Mouse (Mus musculus) liver, embryonic 14.5 days (tissue): Measurements from ENCODE around the gene Srsf2. TPM values are rescaled to one million over a fixed set of nuclear protein-coding genes. Genes with fewer than 3 reads are reported as not detected.

Experiments
- ATAC-seq: fragments of 200-750 bp; cut with Nextera tagmentation; 2 replicates; pipeline ENCODE4 v1.8.0; 2017; ENCODE audit warnings: moderate number of reproducible peaks, mild to moderate bottlenecking, moderate library complexity; ENCODE audit not compliant: insufficient read depth
- DNase-seq, 3 experiments: peaks; one replicate each; pipeline ENCODE4 v3.0.0-alpha.2; 2012 to 2013; ENCODE audit warnings: low read depth in 3 of 3, low spot score in 3 of 3
- H3K27ac ChIP-seq: fragments of 300-500 bp; sonication (generic); 2 replicates; pipeline ENCODE4 v1.5.1; 2014; ENCODE audit warnings: moderate library complexity, mild to moderate bottlenecking, control low read depth, inconsistent platforms
- H3K27me3 ChIP-seq: fragments of 300-500 bp; sonication (generic); 2 replicates; pipeline ENCODE4 v1.6.1; 2014; ENCODE audit warnings: mild to moderate bottlenecking, low read length, moderate library complexity; ENCODE audit not compliant: control insufficient read depth, insufficient read depth
- H3K36me3 ChIP-seq: fragments of 300-500 bp; sonication (generic); replicated peaks from 2 replicates; pipeline ENCODE4 v1.6.1; 2014; ENCODE audit warnings: low read depth; ENCODE audit not compliant: control insufficient read depth, insufficient read depth
- H3K4me1 ChIP-seq, 2 experiments: fragments of 200-500 bp in 1 of 2; fragments of 300-500 bp in 1 of 2; sonication (generic) in 1 of 2; replicated peaks; 2 replicates each; pipeline ENCODE4 v1.6.1; 2012 to 2014; ENCODE audit warnings: antibody characterized with exemption in 1 of 2, inconsistent platforms in 1 of 2, low read length in 1 of 2; ENCODE audit not compliant: control insufficient read depth in 2 of 2, insufficient read depth in 2 of 2
- H3K4me2 ChIP-seq: fragments of 300-500 bp; sonication (generic); 2 replicates; pipeline ENCODE4 v1.6.1; 2014; ENCODE audit warnings: low read depth, mild to moderate bottlenecking, control low read depth, moderate library complexity
- H3K4me3 ChIP-seq, 2 experiments: fragments of 200-500 bp in 1 of 2; fragments of 300-500 bp in 1 of 2; sonication (generic) in 1 of 2; 2 replicates each; pipeline ENCODE4 v1.5.1; 2012 to 2014; ENCODE audit warnings: low read depth in 2 of 2, low read length in 2 of 2, mild to moderate bottlenecking in 2 of 2, control low read depth in 1 of 2, inconsistent platforms in 1 of 2, moderate library complexity in 1 of 2; ENCODE audit not compliant: insufficient read depth in 1 of 2
- H3K9ac ChIP-seq: fragments of 300-500 bp; sonication (generic); replicated peaks from 2 replicates; pipeline ENCODE4 v1.6.1; 2014; ENCODE audit warnings: mild to moderate bottlenecking, control low read depth, moderate library complexity
- H3K9me3 ChIP-seq: fragments of 300-500 bp; sonication (generic); 2 replicates; pipeline ENCODE4 v1.6.1; 2016; ENCODE audit warnings: low read length, mixed read lengths; ENCODE audit not compliant: control insufficient read depth
- CTCF ChIP-seq: IDR thresholded peaks from 2 replicates; pipeline ENCODE4 v1.5.1; 2016; ENCODE audit warnings: antibody characterized with exemption, low read depth, control low read depth
- EP300 ChIP-seq: IDR thresholded peaks from 2 replicates; pipeline ENCODE4 v1.6.1; 2016; ENCODE audit warnings: antibody characterized with exemption, low read depth
- WGBS: fragments of 180-500 bp; shearing (Covaris S2); extraction: QIAGEN DNeasy Blood & Tissue Kit; methylation state at CpG from one replicate; pipeline ENCODE4 v1.1.7; 2014; ENCODE audit not compliant: insufficient replicate concordance; 5-methylcytosine and 5-hydroxymethylcytosine counted together
- polyA plus RNA-seq, 2 experiments: library from polyadenylated mRNA; depleted of rRNA in 1 of 2; stranded (reverse) in 1 of 2; unstranded in 1 of 2; fragments of >200 nt; fragmentation: Nextera tagmentation in 1 of 2; extraction: Ambion mirVana in 1 of 2; gene quantifications; 2 replicates each; pipeline versions ENCODE4 v1.2.1 to v1.2.3; 2012 to 2014

Gene Srsf2
- polyA plus RNA-seq, 2 experiments: 334 to 426 TPM

GRCm38 (mm10) chr11:116814884-116815415 lies 37.9 kb downstream of the Srsf2 start:
- no peak for TF ChIP-seq CTCF
- no peak for TF ChIP-seq EP300
- Histone ChIP-seq H3K9me3 (no peaks in the 10 kb centered on the region), H3K27me3 (no peaks in the 10 kb centered on the region), H3K4me1 (no peaks in the 10 kb centered on the region), H3K9ac (no peak overlapping the region), H3K27ac (no peak overlapping the region), H3K36me3 (no peaks in the 10 kb centered on the region), H3K4me3 (no peak overlapping the region), H3K4me2 (no peak overlapping the region)
- WGBS: 46% methylated on average over 7 of the region's 7 CpGs
- no peak for ATAC-seq
- no peak for DNase-seq

- no peak for DNase-seq
- no peak for TF ChIP-seq EP300
- TF ChIP-seq CTCF: no peak
- no peak for ATAC-seq
- Histone ChIP-seq H3K9ac (no peak overlapping the region), H3K27me3 (no peaks in the 10 kb centered on the region), H3K4me3 (no peak overlapping the region), H3K4me2 (no peak overlapping the region), H3K4me1 (no peaks in the 10 kb centered on the region), H3K27ac (no peak overlapping the region), H3K36me3 (no peaks in the 10 kb centered on the region), H3K9me3 (no peaks in the 10 kb centered on the region)
- WGBS: 40% methylated on average over 20 of the region's 20 CpGs
Observed at GRCm38 (mm10) chr11:116814076-116814883, 38.6 kb downstream of the Srsf2 start.

GRCm38 (mm10) chr11:116813610-116814009 lies 39.3 kb downstream of the Srsf2 start:
- ATAC-seq: no peak
- Histone ChIP-seq H3K27ac (no peak overlapping the region), H3K4me3 (no peak overlapping the region), H3K4me2 (no peak overlapping the region), H3K4me1 (no peaks in the 10 kb centered on the region), H3K36me3 (no peaks in the 10 kb centered on the region), H3K9ac (no peak overlapping the region), H3K9me3 (no peaks in the 10 kb centered on the region), H3K27me3 (no peaks in the 10 kb centered on the region)
- TF ChIP-seq EP300: no peak
- no peak for TF ChIP-seq CTCF
- DNase-seq: no peak
- WGBS: 75% methylated on average over 13 of the region's 13 CpGs

GRCm38 (mm10) chr11:116812793-116813529 lies 39.9 kb downstream of the Srsf2 start:
- no peak for DNase-seq

More at GRCm38 (mm10) chr11:116812793-116813529, 39.9 kb downstream of the Srsf2 start:
- no peaks in the 10 kb centered on the region for H3K4me1 ChIP-seq
- TF ChIP-seq EP300: no peak
- no peak for TF ChIP-seq CTCF
- no peaks in the 10 kb centered on the region for H3K36me3 ChIP-seq
- H3K9ac ChIP-seq: no peak overlapping the region
- no peaks in the 10 kb centered on the region for H3K27me3 ChIP-seq
- no peak overlapping the region for H3K27ac ChIP-seq
- no peak for ATAC-seq
- WGBS: 70% methylated on average over 19 of the region's 21 CpGs
- no peak overlapping the region for H3K4me3 ChIP-seq
- no peak overlapping the region for H3K4me2 ChIP-seq
- H3K9me3 ChIP-seq: no peaks in the 10 kb centered on the region
